Mouse (Mus musculus) heart, postnatal 25 days (tissue): ENCODE data around the gene 5730507C01Rik. TPM values are rescaled to one million over a fixed set of nuclear protein-coding genes. Genes with fewer than 3 reads are reported as not detected.
A peak's percentile ranks its signal among the peaks of the same experiment; 100 is the strongest.
"Not testable (repeated sequence)": the region's sequence is repeated elsewhere in the genome, so short reads cannot be mapped to it uniquely, and the experiment has no call there.

Experiments
- DNase-seq: peaks from one replicate; pipeline ENCODE4 v3.0.0; 2022; ENCODE audit warnings: low spot score
- intact Hi-C: fragments of 180-260 bp; cut with DNase I; formaldehyde crosslinking; loops from one replicate; pipeline ENCODE4 v1.15.1; 2025
- total RNA-seq, 2 experiments: library from RNA; stranded (reverse); gene quantifications; 2 replicates each; pipeline ENCODE4 v1.2.3; 2021

Gene 5730507C01Rik
- under 1 TPM; 0.31 to 0.36 TPM for total RNA-seq

- intact Hi-C loops = no loop called here
- DNase-seq = peak; percentile 29
Measured at GRCm38 (mm10) chr12:18514171-18514570, at the start of gene 5730507C01Rik. 5730507C01Rik (plus strand) TSS chr12:18514510.

DNA sequence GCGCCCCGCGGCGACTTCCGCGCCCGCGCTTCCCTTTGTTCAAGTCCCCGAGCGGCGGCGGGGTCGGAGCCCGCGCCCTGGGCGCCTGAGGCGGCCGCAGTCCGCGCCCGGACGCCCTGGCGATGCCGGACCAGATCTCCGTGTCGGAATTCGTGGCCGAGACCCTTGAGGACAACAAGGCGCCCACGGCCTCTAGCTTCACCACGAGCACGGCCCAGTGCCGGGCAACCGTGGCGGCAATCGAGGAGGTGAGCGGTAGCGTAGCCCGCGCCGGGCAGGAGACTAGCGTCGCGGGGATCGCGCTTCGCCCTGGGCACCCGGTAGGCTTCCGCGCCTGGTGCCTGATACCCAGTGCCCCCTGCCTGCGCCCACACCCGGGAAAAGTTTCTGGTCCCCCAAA is 306 bp downstream of the 5730507C01Rik start:
- intact Hi-C loops, DNase-seq: not testable (repeated sequence)

GRCm38 (mm10) chr12:18515077-18515476 is 767 bp downstream of the 5730507C01Rik start:
- DNase-seq, intact Hi-C loops: not testable (repeated sequence)
